Mouse (Mus musculus) kidney, postnatal 36 days (tissue): ENCODE data around the gene Gm4513.
"Not testable (repeated sequence)": the region's sequence is repeated elsewhere in the genome, so short reads cannot be mapped to it uniquely, and the experiment has no call there.

Experiments used
- DNase-seq, 2 experiments: peaks; one replicate each; pipeline ENCODE4 v3.0.0; 2021 to 2022; ENCODE audit warnings: mixed read lengths in 2 of 2

Gm4513 gene

DNA sequence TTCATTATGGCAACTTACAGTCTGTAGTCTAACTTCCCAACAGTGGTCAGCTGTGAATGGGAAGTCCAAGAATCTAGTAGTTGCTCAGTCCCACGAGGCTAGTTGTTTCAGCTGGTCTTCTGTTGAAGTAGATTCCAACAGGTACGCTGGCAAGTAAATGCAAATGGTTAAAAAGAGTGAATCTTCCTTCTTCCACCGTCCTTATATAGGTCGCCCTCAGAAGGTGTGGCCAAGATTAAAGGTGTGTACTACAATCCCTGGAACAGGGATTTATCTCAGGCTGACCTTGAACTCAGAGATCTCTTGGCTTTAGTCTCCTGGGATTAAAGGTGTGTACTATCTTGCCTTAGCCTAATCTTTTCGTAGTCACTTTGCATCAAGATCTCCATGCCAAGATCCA, at the start of gene Gm4513:
Gene Gm4513 (minus strand): TSS at position 101 of the 400 bp plus-strand sequence.
- DNase-seq = not testable (repeated sequence)

DNA sequence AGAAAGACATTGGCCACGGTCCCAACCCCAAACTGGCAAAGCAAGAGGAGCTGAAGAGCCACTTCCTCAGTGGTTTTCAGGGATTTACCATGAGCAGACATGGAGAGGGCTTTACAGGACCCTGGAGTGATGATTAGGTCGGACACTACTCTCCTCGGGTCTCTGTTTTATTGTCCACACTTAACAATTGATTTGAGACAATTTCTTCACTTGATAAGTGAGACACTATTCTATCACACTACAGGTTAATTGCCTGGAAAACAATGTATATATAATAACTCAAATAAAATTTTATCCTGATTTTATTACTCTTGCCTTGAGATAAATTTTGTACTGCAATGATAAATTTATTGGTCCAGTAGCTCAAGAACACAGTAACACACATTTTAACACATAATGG, 22.7 kb downstream of the Gm4513 start, which contains the start of gene Gm4141:
Gene Gm4141 (minus strand): TSS at position 101 of the 400 bp plus-strand sequence.
- DNase-seq = not testable (repeated sequence)

DNA sequence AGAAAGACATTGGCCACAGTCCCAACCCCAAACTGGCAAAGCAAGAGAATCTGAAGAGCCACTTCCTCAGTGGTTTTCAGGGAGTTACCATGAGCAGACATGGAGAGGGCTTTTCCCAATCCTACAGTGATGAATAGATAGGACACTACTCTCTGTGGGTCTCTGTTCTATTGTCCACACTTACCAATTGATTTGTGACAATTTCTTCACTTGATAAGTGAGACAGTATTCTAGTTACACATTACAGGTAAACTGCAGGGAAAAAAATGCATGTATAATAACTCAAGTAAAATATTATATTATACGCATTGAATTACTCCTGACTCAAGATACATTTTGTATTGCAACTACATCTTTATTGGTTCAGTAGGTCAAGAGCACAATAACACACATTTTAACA, 53.2 kb downstream of the Gm4513 start, which contains the start of gene Gm5726:
Gene Gm5726 (minus strand): TSS at position 101 of the 400 bp plus-strand sequence.
- not testable (repeated sequence) for DNase-seq
